Mouse (Mus musculus) erythroblast, embryonic 14.5 days (primary cell): Measurements from ENCODE around the gene C1qtnf1. TPM values are rescaled to one million over a fixed set of nuclear protein-coding genes. Genes with fewer than 3 reads are reported as not detected.

Source experiments
- H3K27me3 ChIP-seq: 2 replicates; pipeline ENCODE4 v1.6.1; 2012; ENCODE audit warnings: inconsistent platforms; ENCODE audit not compliant: control insufficient read depth
- H3K36me3 ChIP-seq: 2 replicates; pipeline ENCODE4 v1.6.1; 2012; ENCODE audit warnings: mild to moderate bottlenecking, inconsistent platforms; ENCODE audit not compliant: control insufficient read depth
- H3K4me1 ChIP-seq: 2 replicates; pipeline ENCODE4 v1.6.1; 2012; ENCODE audit warnings: inconsistent platforms; ENCODE audit not compliant: control insufficient read depth
- H3K4me3 ChIP-seq: replicated peaks from 2 replicates; pipeline ENCODE3; 2012; ENCODE audit warnings: moderate library complexity, mild to moderate bottlenecking, inconsistent platforms
- H3K9me3 ChIP-seq: 2 replicates; pipeline ENCODE4 v1.6.1; 2012; ENCODE audit warnings: low read length, inconsistent platforms, mixed read lengths; ENCODE audit not compliant: control insufficient read depth
- GATA1 ChIP-seq: IDR thresholded peaks from 2 replicates; pipeline ENCODE4 v1.6.1; 2012; ENCODE audit warnings: low read length, inconsistent platforms, mixed read lengths
- TAL1 ChIP-seq: IDR thresholded peaks from 3 replicates; pipeline ENCODE4 v1.6.1; 2012; ENCODE audit warnings: low read length, inconsistent platforms, mixed read lengths
- polyA plus RNA-seq: library from polyadenylated mRNA; stranded (reverse); fragments of >175 nt; gene quantifications from 2 replicates; pipeline ENCODE4 v1.2.3, GENCODE M21; 2012

C1qtnf1 gene
- polyA plus RNA-seq, 1 experiment, result not detected

DNA sequence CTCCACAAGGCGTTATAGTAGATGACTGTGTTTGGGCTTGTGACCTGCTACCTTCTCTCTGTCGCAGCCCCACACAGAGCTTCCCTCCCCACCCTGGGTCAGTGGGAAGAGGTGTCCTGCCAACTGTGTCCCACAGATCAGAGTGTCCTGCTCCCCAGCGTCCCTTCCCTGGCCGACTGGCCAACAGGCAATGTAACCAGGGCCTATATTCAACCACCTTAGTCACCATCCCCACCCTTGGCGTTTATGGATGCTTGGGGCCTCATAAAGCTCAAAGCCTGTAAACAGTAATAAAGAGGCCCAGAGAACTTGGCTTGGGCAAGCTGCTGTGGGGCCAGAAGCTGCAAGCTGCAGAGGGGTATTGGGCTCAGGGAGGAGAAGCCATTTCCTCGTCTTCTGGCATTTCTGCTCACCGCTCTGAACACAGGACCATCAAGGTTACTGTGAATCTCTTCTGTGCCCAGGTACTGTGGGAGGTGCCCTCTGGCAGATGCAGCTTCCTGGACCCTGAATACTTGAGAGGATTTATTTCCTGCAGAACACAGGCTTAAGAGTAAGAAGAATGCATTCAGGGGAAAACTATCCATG is 47.6 kb downstream of the C1qtnf1 start:
- TF ChIP-seq TAL1 (no peak), GATA1 (no peak)
- peaks cover 54% of the 10 kb centered on the region for H3K4me1 ChIP-seq
- H3K9me3 ChIP-seq, result no peaks in the 10 kb centered on the region

DNA sequence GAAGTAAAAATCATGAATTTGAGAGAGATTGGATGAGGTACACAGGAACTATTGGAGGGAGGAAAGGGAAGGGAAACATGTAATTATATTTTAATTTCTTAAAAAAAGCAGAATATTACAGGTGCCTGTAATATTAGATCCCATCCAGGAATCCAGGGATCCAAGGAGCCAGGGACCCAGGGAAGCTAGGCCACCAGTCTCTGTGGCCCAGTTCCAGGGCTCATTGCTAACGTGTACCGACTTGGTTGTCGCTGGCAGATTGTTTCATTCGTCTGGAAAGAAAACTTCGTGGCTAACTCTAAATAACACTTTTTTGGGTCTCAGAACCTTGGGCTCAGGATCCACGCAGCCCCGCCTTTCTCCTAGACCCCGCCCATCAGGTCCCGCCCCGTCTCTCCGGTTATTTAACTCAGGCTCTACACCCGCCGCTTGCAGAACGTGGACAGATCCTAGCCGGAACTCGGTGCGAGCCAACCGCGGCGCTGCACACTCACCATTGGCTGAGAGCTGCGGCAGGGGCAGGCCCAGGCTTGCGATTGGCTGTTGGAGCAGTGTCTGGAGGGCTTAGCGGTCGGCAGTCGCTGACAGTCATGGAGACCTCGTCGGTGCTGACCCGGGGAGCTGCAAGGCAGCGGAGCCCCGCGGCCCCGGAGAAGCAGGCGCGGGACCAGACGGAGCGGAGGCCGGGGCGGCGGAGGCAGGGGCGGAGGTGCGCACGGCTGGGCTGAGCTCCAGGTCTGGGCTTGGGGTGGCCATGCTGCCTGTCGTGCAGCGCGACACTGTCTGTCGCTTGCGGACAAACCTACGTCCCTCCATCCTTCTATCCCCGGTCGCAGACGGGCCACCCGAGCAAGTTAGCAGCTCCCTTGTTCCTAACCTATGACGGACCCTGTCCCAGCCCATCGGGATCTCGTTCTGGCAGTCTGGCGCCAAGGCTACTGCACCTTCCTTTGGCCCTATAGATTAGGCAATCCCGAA is 48.7 kb downstream of the C1qtnf1 start, which contains the start of gene Engase:
Gene Engase, plus strand, starts transcription at position 434 of the 978 bp plus-strand sequence.
- H3K36me3 ChIP-seq, result peaks cover 21% of the 10 kb centered on the region
- no peaks in the 10 kb centered on the region for H3K9me3 ChIP-seq
- peak within 1 kb of the TSS; percentile 89 for H3K4me3 ChIP-seq
- no peaks in the 10 kb centered on the region for H3K27me3 ChIP-seq
- peaks cover 47% of the 10 kb centered on the region for H3K4me1 ChIP-seq
- TF ChIP-seq TAL1, result no peak
- no peak for TF ChIP-seq GATA1

More for the DNA sequence above, 47.6 kb downstream of the C1qtnf1 start:
- no peak overlapping the region for H3K4me3 ChIP-seq
- H3K36me3 ChIP-seq, result peaks cover 13% of the 10 kb centered on the region
- no peaks in the 10 kb centered on the region for H3K27me3 ChIP-seq

DNA sequence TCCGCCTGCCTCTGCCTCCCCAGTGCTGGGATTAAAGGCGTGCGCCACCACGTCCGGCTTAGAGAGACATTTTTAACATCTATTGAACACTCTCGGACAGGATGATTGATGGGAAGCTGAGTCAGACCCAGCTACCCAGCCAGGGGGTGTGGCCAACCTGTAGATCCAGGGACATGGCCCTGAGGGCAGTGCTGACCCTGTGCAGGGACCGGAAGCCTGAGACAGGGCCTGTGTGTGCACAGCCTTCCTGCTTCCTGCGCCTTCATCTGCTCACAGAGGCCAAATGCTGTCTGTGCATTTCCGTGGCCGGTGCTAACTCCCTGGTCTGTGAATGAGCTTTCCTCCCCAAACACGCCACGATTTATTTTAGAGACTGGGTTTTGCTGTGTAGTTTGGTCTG is 51.8 kb downstream of the C1qtnf1 start:
- H3K9me3 ChIP-seq, result no peaks in the 10 kb centered on the region
- peaks cover 28% of the 10 kb centered on the region for H3K4me1 ChIP-seq
- no peak overlapping the region for H3K4me3 ChIP-seq
- H3K36me3 ChIP-seq, result peaks cover 51% of the 10 kb centered on the region
- no peak for TF ChIP-seq TAL1
- TF ChIP-seq GATA1, result no peak
- no peaks in the 10 kb centered on the region for H3K27me3 ChIP-seq

DNA sequence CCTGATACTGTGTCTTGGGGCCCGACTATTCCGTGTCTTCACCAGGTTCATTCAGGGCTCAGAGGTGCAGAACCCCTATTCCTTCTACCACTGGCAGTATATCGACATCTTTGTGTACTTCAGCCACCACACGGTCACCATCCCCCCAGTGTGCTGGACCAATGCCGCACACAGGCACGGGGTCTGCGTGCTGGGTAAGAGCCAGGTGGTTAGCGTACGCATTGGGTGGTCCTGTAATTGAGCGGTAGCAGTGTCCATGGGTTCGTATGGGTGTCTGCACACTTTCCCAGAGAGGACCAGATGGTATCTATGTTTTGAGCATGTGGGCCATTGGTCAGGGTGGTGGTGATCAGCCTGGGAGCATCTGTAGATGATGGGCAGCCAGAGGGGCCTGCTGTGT is 53.2 kb downstream of the C1qtnf1 start:
- TF ChIP-seq GATA1 (no peak), TAL1 (no peak)
- Histone ChIP-seq H3K4me1 (peaks cover 18% of the 10 kb centered on the region), H3K9me3 (no peaks in the 10 kb centered on the region), H3K4me3 (no peak overlapping the region), H3K36me3 (peaks cover 65% of the 10 kb centered on the region), H3K27me3 (no peaks in the 10 kb centered on the region)

DNA sequence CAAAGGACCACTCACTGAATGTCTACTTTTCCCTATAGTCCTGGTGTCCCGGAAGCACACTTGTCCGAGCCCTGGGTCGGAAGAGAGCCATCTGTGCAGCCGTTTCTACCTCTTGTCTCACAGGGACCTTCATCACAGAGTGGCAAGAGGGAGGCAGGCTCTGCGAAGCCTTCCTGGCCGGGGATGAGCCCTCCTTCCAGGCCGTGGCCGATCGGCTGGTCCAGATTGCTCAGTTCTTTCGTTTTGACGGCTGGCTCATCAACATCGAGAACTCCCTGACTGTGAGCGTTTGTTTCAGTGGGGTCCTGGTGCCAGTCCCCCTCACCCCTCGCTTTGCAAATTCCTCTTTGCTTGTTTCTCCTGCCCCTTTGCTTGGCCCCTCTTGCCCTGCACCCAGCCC is 53.7 kb downstream of the C1qtnf1 start:
- no peaks in the 10 kb centered on the region for H3K27me3 ChIP-seq
- H3K4me1 ChIP-seq, result peaks cover 13% of the 10 kb centered on the region
- H3K9me3 ChIP-seq, result no peaks in the 10 kb centered on the region
- TF ChIP-seq TAL1 (no peak), GATA1 (no peak)
- no peak overlapping the region for H3K4me3 ChIP-seq
- peaks cover 68% of the 10 kb centered on the region for H3K36me3 ChIP-seq

DNA sequence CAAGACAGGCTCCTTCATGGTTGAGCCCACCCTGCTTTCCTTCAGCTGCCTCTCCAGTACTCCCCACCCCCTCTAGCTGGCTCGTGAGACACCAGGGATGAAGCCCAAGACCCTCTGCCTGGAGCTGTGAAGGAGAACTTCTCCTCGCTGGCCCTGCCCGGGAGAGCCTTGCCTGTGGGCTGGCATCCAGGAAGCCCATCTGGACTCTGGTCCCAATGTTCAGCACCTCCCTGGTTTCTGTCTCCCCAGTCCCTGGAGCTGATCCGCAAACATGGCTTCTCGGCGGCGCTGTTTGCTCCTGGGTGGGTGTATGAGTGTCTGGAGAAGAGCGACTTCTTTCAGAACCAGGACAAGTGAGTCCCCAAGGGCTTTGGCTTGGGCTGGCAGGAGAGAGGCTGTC is 56.2 kb downstream of the C1qtnf1 start:
- Histone ChIP-seq H3K4me3 (no peak overlapping the region), H3K27me3 (no peaks in the 10 kb centered on the region), H3K9me3 (no peaks in the 10 kb centered on the region), H3K36me3 (peaks cover 79% of the 10 kb centered on the region), H3K4me1 (no peaks in the 10 kb centered on the region)
- TF ChIP-seq GATA1, result no peak
- no peak for TF ChIP-seq TAL1

DNA sequence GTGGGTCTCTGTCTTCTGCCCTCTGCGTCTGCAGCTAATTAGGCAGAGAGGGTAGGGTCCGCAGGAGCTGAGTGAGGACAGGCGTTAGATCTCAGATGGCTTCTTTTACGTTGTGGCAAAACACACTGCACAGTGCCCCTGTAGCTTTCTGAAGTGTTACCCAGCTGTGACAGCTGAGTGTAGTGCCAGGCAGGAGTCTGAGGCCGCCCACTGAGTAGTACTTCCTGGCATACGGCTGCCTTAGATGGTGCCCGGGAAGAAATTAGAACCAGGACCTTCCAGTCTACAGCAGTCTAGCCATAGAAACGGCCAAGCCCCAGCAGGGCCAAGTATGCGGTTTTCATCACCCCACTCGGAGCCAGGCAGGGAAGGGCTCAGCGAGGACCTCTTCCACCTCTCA is 57.3 kb downstream of the C1qtnf1 start:
- no peak overlapping the region for H3K4me3 ChIP-seq
- H3K27me3 ChIP-seq, result 0 out of 2 replicates have a peak, but pooled peaks cover 2% of the 10 kb centered on the region
- peaks cover 71% of the 10 kb centered on the region for H3K36me3 ChIP-seq
- H3K4me1 ChIP-seq, result peaks cover 2% of the 10 kb centered on the region
- H3K9me3 ChIP-seq, result no peaks in the 10 kb centered on the region
- TF ChIP-seq GATA1, result no peak
- no peak for TF ChIP-seq TAL1

DNA sequence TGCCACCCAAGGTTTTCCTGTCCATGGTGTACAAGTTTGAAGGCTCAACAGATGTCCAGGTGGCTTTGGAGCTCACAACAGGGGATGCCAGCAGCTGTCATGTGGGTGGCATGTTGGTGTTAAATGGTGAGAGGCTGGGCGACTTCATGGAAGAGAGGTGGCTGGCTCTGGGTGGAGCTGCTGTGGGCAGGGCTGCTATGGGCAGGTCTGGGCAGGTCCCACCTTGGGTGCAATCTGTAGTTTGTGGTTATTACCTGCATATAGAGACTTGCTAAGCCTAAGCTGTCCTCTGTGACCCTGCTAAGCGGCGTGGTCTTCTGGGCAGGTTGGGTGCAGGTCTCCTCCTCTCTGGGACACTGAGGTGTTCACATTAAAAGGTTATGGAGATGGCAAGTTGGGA is 57.8 kb downstream of the C1qtnf1 start:
- H3K27me3 ChIP-seq, result 0 out of 2 replicates have a peak, but pooled peaks cover 2% of the 10 kb centered on the region
- H3K4me1 ChIP-seq, result peaks cover 6% of the 10 kb centered on the region
- H3K9me3 ChIP-seq, result no peaks in the 10 kb centered on the region
- H3K36me3 ChIP-seq, result peaks cover 71% of the 10 kb centered on the region
- TF ChIP-seq TAL1 (no peak), GATA1 (no peak)
- H3K4me3 ChIP-seq, result no peak overlapping the region

DNA sequence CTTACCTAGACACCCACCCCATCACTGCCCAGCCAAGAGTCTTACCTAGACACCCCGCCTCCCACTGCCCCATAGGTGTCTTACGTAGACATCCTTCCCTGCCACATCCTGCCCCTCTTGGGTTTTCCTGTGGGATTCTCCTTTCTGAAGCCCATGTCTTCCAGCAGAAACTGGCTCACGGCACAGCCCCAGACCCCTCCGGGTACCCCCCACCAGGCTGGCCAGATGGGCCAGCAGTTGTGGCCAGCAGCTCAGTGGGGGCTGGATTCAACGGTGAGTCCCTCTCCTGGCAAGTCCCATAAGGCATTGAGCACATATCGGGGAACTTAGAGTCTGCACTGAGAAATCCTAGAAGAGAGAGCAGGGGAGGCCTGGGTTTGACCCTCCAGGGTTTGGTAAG is 58.3 kb downstream of the C1qtnf1 start:
- TF ChIP-seq GATA1, result no peak
- TF ChIP-seq TAL1, result no peak
- H3K9me3 ChIP-seq, result no peaks in the 10 kb centered on the region
- 0 out of 2 replicates have a peak, but pooled peaks cover 2% of the 10 kb centered on the region for H3K27me3 ChIP-seq
- peaks cover 8% of the 10 kb centered on the region for H3K4me1 ChIP-seq
- no peak overlapping the region for H3K4me3 ChIP-seq
- peaks cover 66% of the 10 kb centered on the region for H3K36me3 ChIP-seq
